Mouse (Mus musculus) cerebral cortex, adult 2 months (tissue): Measurements from ENCODE around the gene Xrra1.

Experiments
- WGBS: fragments of 180-500 bp; shearing (Covaris S2); methylation state at CpG from one replicate; pipeline ENCODE4 v1.1.7; 2018; 5-methylcytosine and 5-hydroxymethylcytosine counted together

Gene Xrra1

GRCm38 (mm10) chr7:99858813-99859585, at the start of gene Xrra1:
TSS of gene Xrra1 (plus strand) at chr7:99859116.
- under 1% methylated on average over 42 of the region's 42 CpGs for WGBS

GRCm38 (mm10) chr7:99810814-99811213, 48.1 kb upstream of the Xrra1 start:
- WGBS = 94% methylated on average over 2 of the region's 2 CpGs

GRCm38 (mm10) chr7:99811661-99812060, 47.3 kb upstream of the Xrra1 start:
- WGBS = 94% methylated on average over 4 of the region's 4 CpGs

- WGBS = 90% methylated on average over 11 of the region's 11 CpGs
Measured at GRCm38 (mm10) chr7:99813394-99813793, 45.5 kb upstream of the Xrra1 start.

- 55% methylated on average over 9 of the region's 9 CpGs for WGBS
Measured at GRCm38 (mm10) chr7:99818181-99818725, 40.7 kb upstream of the Xrra1 start.

- WGBS = 100% methylated on average over 2 of the region's 2 CpGs
Measured at GRCm38 (mm10) chr7:99821953-99822352, 37.0 kb upstream of the Xrra1 start.

GRCm38 (mm10) chr7:99822426-99822825, 36.5 kb upstream of the Xrra1 start:
- WGBS = 93% methylated on average over 5 of the region's 5 CpGs

GRCm38 (mm10) chr7:99823045-99823663, 35.8 kb upstream of the Xrra1 start:
- 91% methylated on average over 10 of the region's 10 CpGs for WGBS

GRCm38 (mm10) chr7:99824649-99825483, 34.0 kb upstream of the Xrra1 start:
- WGBS = 93% methylated on average over 16 of the region's 16 CpGs

GRCm38 (mm10) chr7:99825511-99825910, 33.4 kb upstream of the Xrra1 start:
- WGBS = 93% methylated on average over 9 of the region's 9 CpGs

GRCm38 (mm10) chr7:99826096-99826495, 32.8 kb upstream of the Xrra1 start:
- WGBS = 82% methylated on average over 6 of the region's 6 CpGs

- WGBS = 2% methylated on average over 26 of the region's 26 CpGs
Measured at GRCm38 (mm10) chr7:99828083-99828570, 30.8 kb upstream of the Xrra1 start, which contains the start of gene Neu3. TSS of gene Neu3 (minus strand) at chr7:99828417.

- WGBS = 83% methylated on average over 5 of the region's 5 CpGs
Measured at GRCm38 (mm10) chr7:99833115-99833845, 25.6 kb upstream of the Xrra1 start.

GRCm38 (mm10) chr7:99833846-99834222, 25.1 kb upstream of the Xrra1 start:
- 83% methylated on average over 2 of the region's 2 CpGs for WGBS

- WGBS = 74% methylated on average over 5 of the region's 5 CpGs
Measured at GRCm38 (mm10) chr7:99834314-99834853, 24.5 kb upstream of the Xrra1 start.

GRCm38 (mm10) chr7:99836781-99837180, 22.1 kb upstream of the Xrra1 start:
- WGBS = 54% methylated on average over 4 of the region's 4 CpGs

- 83% methylated on average over 6 of the region's 6 CpGs for WGBS
Measured at GRCm38 (mm10) chr7:99837358-99838071, 21.4 kb upstream of the Xrra1 start.

GRCm38 (mm10) chr7:99838241-99838640, 20.7 kb upstream of the Xrra1 start:
- WGBS = 89% methylated on average over 3 of the region's 3 CpGs

- 86% methylated on average over 8 of the region's 8 CpGs for WGBS
Measured at GRCm38 (mm10) chr7:99845533-99846236, 13.2 kb upstream of the Xrra1 start.

- 71% methylated on average over 5 of the region's 5 CpGs for WGBS
Measured at GRCm38 (mm10) chr7:99850534-99850933, 8.4 kb upstream of the Xrra1 start.
